In genomic region chr14:121648581-121649060, GRCm38 (mm10) we compare ENCODE assay signal across 9 mouse cellular contexts.
A peak's percentile ranks its signal among the peaks of the same experiment; 100 is the strongest.
DNase-seq lines count a peak whose midpoint lies in the region; ATAC-seq and TF ChIP-seq lines count a peak whose summit lies in the region.
"Had no signal": no experiment of that assay in that cellular context is flagged by ENCODE, and none has a peak within 500 bp of the region (broad histone marks: within the 10 kb centered on the region; RNA-seq: fewer than 3 reads in every experiment).

No protein-coding gene starts in this region.

- H3K27me3 ChIP-seq in heart, embryonic 12.5 days (replicated peaks), result no peaks in the 10 kb centered on the region
- no peaks in the 10 kb centered on the region for H3K27me3 ChIP-seq in kidney, embryonic 16.5 days (ENCODE audit: insufficient read depth, low read length)
- peaks cover 14% of the 10 kb centered on the region for H3K27me3 ChIP-seq in megakaryocyte, embryonic 14.5 days (replicated peaks)
- H3K27me3 ChIP-seq: CH12.LX had no signal

- intact Hi-C loops in gastrocnemius, adult 2 months (cut with DNase I), result loop anchor here (5.0 kb wide), 2 partner anchors 104 to 149 kb away; partner anchors contain the start of gene Dock9

- peak; percentile 68 for ATAC-seq in heart, embryonic 12.5 days (ENCODE audit: insufficient number of reproducible peaks, low FRiP score)
- peak; percentile 82 for ATAC-seq in kidney, embryonic 16.5 days (ENCODE audit: low FRiP score, low TSS enrichment)
- ATAC-seq in activated CD4-positive, CD25-positive, alpha-beta regulatory T cell, adult 4 months, result no peak

- 0 out of 2 replicates have a peak, but pooled peaks cover 8% of the 10 kb centered on the region for H3K36me3 ChIP-seq in heart, embryonic 12.5 days
- H3K36me3 ChIP-seq in kidney, embryonic 16.5 days (ENCODE audit: insufficient read depth, low read length), result no peaks in the 10 kb centered on the region
- no peaks in the 10 kb centered on the region for H3K36me3 ChIP-seq in megakaryocyte, embryonic 14.5 days (replicated peaks; ENCODE audit: low read length)

- peaks cover 27% of the 10 kb centered on the region for H3K4me1 ChIP-seq in heart, embryonic 12.5 days (replicated peaks)
- H3K4me1 ChIP-seq in kidney, embryonic 16.5 days (ENCODE audit: insufficient read depth, low read length), result peaks cover 21% of the 10 kb centered on the region; the same call in 1 of the 2 replicates
- peaks cover 35% of the 10 kb centered on the region for H3K4me1 ChIP-seq in megakaryocyte, embryonic 14.5 days

- 31% methylated on average over 9 of the region's 9 CpGs for WGBS in heart, embryonic 12.5 days
- 22% methylated on average over 9 of the region's 9 CpGs for WGBS in kidney, embryonic 16.5 days

- no peak for TF ChIP-seq CTCF in gastrocnemius, adult 2 months (IDR thresholded peaks at IDR 0.05)

- no peaks in the 10 kb centered on the region for H3K9me3 ChIP-seq in heart, embryonic 12.5 days (replicated peaks)
- H3K9me3 ChIP-seq in kidney, embryonic 16.5 days (ENCODE audit: low read length), result no peaks in the 10 kb centered on the region
- H3K9me3 ChIP-seq in megakaryocyte, embryonic 14.5 days, result no peaks in the 10 kb centered on the region

- no peak overlapping the region for H3K4me2 ChIP-seq in heart, embryonic 12.5 days
- no peak overlapping the region for H3K4me2 ChIP-seq in kidney, embryonic 16.5 days (replicated peaks; ENCODE audit: low read depth, low read length)

- H3K4me3 ChIP-seq in gastrocnemius, adult 2 months, result no peak overlapping the region
- H3K4me3 ChIP-seq in heart, embryonic 12.5 days, result no peak overlapping the region
- H3K4me3 ChIP-seq in kidney, embryonic 16.5 days (ENCODE audit: low read length), result no peak overlapping the region
- H3K4me3 ChIP-seq in megakaryocyte, embryonic 14.5 days (replicated peaks), result peak overlapping the region; percentile 43

- peak overlapping the region; percentile 81 for H3K27ac ChIP-seq in gastrocnemius, adult 2 months
- H3K27ac ChIP-seq in heart, embryonic 12.5 days (ENCODE audit: poor library complexity, severe bottlenecking), result peak overlapping the region; percentile 75
- H3K27ac ChIP-seq in kidney, embryonic 16.5 days (ENCODE audit: low read length), result peak overlapping the region; percentile 71

- no peak for DNase-seq in gastrocnemius, adult 2 months
- no peak for DNase-seq in gastrocnemius, postnatal 4 days (ENCODE audit: low spot score in 2 of 2)
- DNase-seq in right cerebral cortex, postnatal 4 days, result no peak
- DNase-seq in layer of hippocampus, postnatal 10 days (ENCODE audit: low spot score in 2 of 2), result no peak

- 0 out of 2 replicates have a peak overlapping the region, but pooled peaks have one; percentile 14 for H3K9ac ChIP-seq in heart, embryonic 12.5 days
- no peak overlapping the region for H3K9ac ChIP-seq in kidney, embryonic 16.5 days (replicated peaks; ENCODE audit: low read length)
